Mouse (Mus musculus) cerebellum, postnatal 36 days (tissue): ENCODE data around the gene Clpb.

ENCODE experiments used
- DNase-seq, 2 experiments: peaks; one replicate each; pipeline ENCODE4 v3.0.0; 2021 to 2022; ENCODE audit warnings: mixed read lengths in 2 of 2

Clpb gene

GRCm38 (mm10) chr7:101676033-101676761 is 12.8 kb downstream of the Clpb start:
- no peak for DNase-seq

GRCm38 (mm10) chr7:101676762-101677308 is 13.4 kb downstream of the Clpb start:
- DNase-seq, result no peak

GRCm38 (mm10) chr7:101679591-101679990 is 16.2 kb downstream of the Clpb start:
- DNase-seq, result peak; percentile 82 to 83

GRCm38 (mm10) chr7:101680961-101681360 is 17.5 kb downstream of the Clpb start:
- DNase-seq, result no peak

- no peak for DNase-seq
These were observed 18.2 kb downstream of the Clpb start for GRCm38 (mm10) chr7:101681565-101682071.

GRCm38 (mm10) chr7:101682886-101683285 is 19.5 kb downstream of the Clpb start:
- DNase-seq, result no peak

GRCm38 (mm10) chr7:101683976-101684630 is 20.7 kb downstream of the Clpb start:
- no peak for DNase-seq

- no peak for DNase-seq
These were observed 21.2 kb downstream of the Clpb start for GRCm38 (mm10) chr7:101684671-101685070.

GRCm38 (mm10) chr7:101687144-101687543 is 23.7 kb downstream of the Clpb start:
- no peak for DNase-seq

GRCm38 (mm10) chr7:101690471-101690870 is 27.0 kb downstream of the Clpb start:
- no peak for DNase-seq

GRCm38 (mm10) chr7:101691863-101692262 is 28.4 kb downstream of the Clpb start:
- no peak for DNase-seq

- DNase-seq, result no peak
These were observed 29.0 kb downstream of the Clpb start for GRCm38 (mm10) chr7:101692446-101692845.

- DNase-seq, result peak; percentile 50
These were observed 32.0 kb downstream of the Clpb start for GRCm38 (mm10) chr7:101695483-101695882.

GRCm38 (mm10) chr7:101696931-101697723 is 33.7 kb downstream of the Clpb start:
- DNase-seq, result no peak

GRCm38 (mm10) chr7:101700296-101700695 is 36.9 kb downstream of the Clpb start:
- DNase-seq, result no peak

- no peak for DNase-seq
These were observed 39.3 kb downstream of the Clpb start for GRCm38 (mm10) chr7:101702706-101703105.

GRCm38 (mm10) chr7:101709586-101709985 is 46.2 kb downstream of the Clpb start:
- DNase-seq, result no peak

GRCm38 (mm10) chr7:101710236-101710635 is 46.8 kb downstream of the Clpb start:
- no peak for DNase-seq

- no peak for DNase-seq
These were observed 50.5 kb downstream of the Clpb start for GRCm38 (mm10) chr7:101713828-101714400.

- DNase-seq, result no peak
These were observed 51.7 kb downstream of the Clpb start for GRCm38 (mm10) chr7:101715041-101715551.

GRCm38 (mm10) chr7:101720356-101720755 is 56.9 kb downstream of the Clpb start:
- no peak for DNase-seq

- peak in 1 of 2 experiments; percentile 6 for DNase-seq
These were observed 61.6 kb downstream of the Clpb start for GRCm38 (mm10) chr7:101725081-101725480.
